Mouse (Mus musculus) embryo, embryonic 9.5 days (tissue): ENCODE measurements around the gene Gldc.

Experiments used
- DNase-seq: peaks from one replicate; pipeline ENCODE4 v3.0.0-alpha.2; 2017; ENCODE audit errors: extremely low spot score

Gldc gene

GRCm38 (mm10) chr19:30158189-30158588 is 17.0 kb downstream of the Gldc start:
- DNase-seq, result no peak

- peak; percentile 15 for DNase-seq
Observed at GRCm38 (mm10) chr19:30157031-30157687, 18.1 kb downstream of the Gldc start.

- no peak for DNase-seq
Observed at GRCm38 (mm10) chr19:30153729-30154128, 21.5 kb downstream of the Gldc start.

GRCm38 (mm10) chr19:30151290-30151689 is 23.9 kb downstream of the Gldc start:
- DNase-seq, result no peak

GRCm38 (mm10) chr19:30149238-30149805 is 25.9 kb downstream of the Gldc start:
- DNase-seq, result peak; percentile 14

- DNase-seq, result no peak
Observed at GRCm38 (mm10) chr19:30147306-30147705, 27.9 kb downstream of the Gldc start.

- no peak for DNase-seq
Observed at GRCm38 (mm10) chr19:30146761-30147160, 28.5 kb downstream of the Gldc start.

- DNase-seq, result no peak
Observed at GRCm38 (mm10) chr19:30145106-30145505, 30.1 kb downstream of the Gldc start.

GRCm38 (mm10) chr19:30136308-30136707 is 38.9 kb downstream of the Gldc start:
- no peak for DNase-seq

- no peak for DNase-seq
Observed at GRCm38 (mm10) chr19:30128177-30128576, 47.1 kb downstream of the Gldc start.

- no peak for DNase-seq
Observed at GRCm38 (mm10) chr19:30125670-30126059, 49.6 kb downstream of the Gldc start.

GRCm38 (mm10) chr19:30124999-30125669 is 50.1 kb downstream of the Gldc start:
- no peak for DNase-seq

- no peak for DNase-seq
Observed at GRCm38 (mm10) chr19:30118344-30119312, 56.6 kb downstream of the Gldc start.

GRCm38 (mm10) chr19:30117775-30118174 is 57.5 kb downstream of the Gldc start:
- DNase-seq, result no peak

- DNase-seq, result no peak
Observed at GRCm38 (mm10) chr19:30117241-30117640, 58.0 kb downstream of the Gldc start.

GRCm38 (mm10) chr19:30115606-30116005 is 59.6 kb downstream of the Gldc start:
- DNase-seq, result no peak

- no peak for DNase-seq
Observed at GRCm38 (mm10) chr19:30114919-30115441, 60.2 kb downstream of the Gldc start.

- no peak for DNase-seq
Observed at GRCm38 (mm10) chr19:30112961-30113688, 62.1 kb downstream of the Gldc start.

- DNase-seq, result no peak
Observed at GRCm38 (mm10) chr19:30111421-30111820, 63.8 kb downstream of the Gldc start.

- DNase-seq, result no peak
Observed at GRCm38 (mm10) chr19:30109122-30109521, 66.1 kb downstream of the Gldc start.

- DNase-seq, result no peak
Observed at GRCm38 (mm10) chr19:30108616-30109015, 66.6 kb downstream of the Gldc start.
